Mouse (Mus musculus): ENCODE measurements around the gene St5.

DNA sequence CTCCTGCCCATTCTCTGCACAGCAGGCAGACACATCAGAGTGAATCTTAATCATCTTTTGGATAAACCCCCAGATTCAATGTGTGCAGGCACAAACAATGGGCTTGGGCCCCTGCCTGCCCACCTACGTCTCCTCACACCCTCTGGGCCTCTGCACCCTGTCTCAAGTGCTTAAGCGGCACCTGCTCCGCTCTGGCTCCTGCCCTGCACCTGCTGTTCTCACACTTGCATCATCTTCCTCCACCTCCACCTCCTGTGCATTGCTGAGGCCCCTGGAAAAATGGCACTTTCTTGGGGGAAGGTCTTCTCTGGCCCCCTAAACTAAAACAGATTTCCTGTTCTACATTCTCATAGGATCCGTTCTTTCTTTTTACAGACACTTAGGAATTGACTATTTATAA lies 169.5 kb downstream of the St5 start:
- TF ChIP-seq POLR2A (IDR thresholded peaks at IDR 0.05; ENCODE audit: borderline replicate concordance, extremely low read depth, low read depth, low read length) (no peak), CTCF (IDR thresholded peaks at IDR 0.05; ENCODE audit: insufficient read depth, low read length) (no peak)
